Mouse (Mus musculus) embryonic facial prominence, embryonic 14.5 days (tissue): ENCODE data around the gene Robo1. TPM values are rescaled to one million over a fixed set of nuclear protein-coding genes. Genes with fewer than 3 reads are reported as not detected.

Experiments used
- ATAC-seq: fragments of 200-750 bp; cut with Nextera tagmentation; 2 replicates; pipeline ENCODE4 v1.8.0; 2017; ENCODE audit warnings: low read depth, moderate number of reproducible peaks, moderate TSS enrichment
- DNase-seq: peaks from one replicate; pipeline ENCODE4 v3.0.0-alpha.2; 2015; ENCODE audit warnings: low spot score
- H3K27ac ChIP-seq: fragments of 300-500 bp; sonication (generic); replicated peaks from 2 replicates; pipeline ENCODE4 v1.5.1; 2014; ENCODE audit warnings: low read depth, mild to moderate bottlenecking, low read length, moderate library complexity
- H3K27me3 ChIP-seq: fragments of 300-500 bp; sonication (generic); replicated peaks from 2 replicates; pipeline ENCODE4 v1.6.1; 2014; ENCODE audit warnings: low read length; ENCODE audit not compliant: control insufficient read depth, insufficient read depth
- H3K36me3 ChIP-seq: fragments of 300-500 bp; sonication (generic); 2 replicates; pipeline ENCODE4 v1.6.1; 2014; ENCODE audit warnings: low read length, mixed read lengths; ENCODE audit not compliant: control insufficient read depth, insufficient read depth
- H3K4me1 ChIP-seq: fragments of 300-500 bp; sonication (generic); 2 replicates; pipeline ENCODE4 v1.6.1; 2014; ENCODE audit warnings: antibody characterized with exemption, low read length; ENCODE audit not compliant: control insufficient read depth, insufficient read depth
- H3K4me2 ChIP-seq: fragments of 300-500 bp; sonication (generic); 2 replicates; pipeline ENCODE4 v1.6.1; 2014; ENCODE audit warnings: low read depth, mild to moderate bottlenecking, low read length, moderate library complexity, mixed read lengths
- H3K4me3 ChIP-seq: fragments of 300-500 bp; sonication (generic); 2 replicates; pipeline ENCODE4 v1.5.1; 2014; ENCODE audit warnings: low read depth, mild to moderate bottlenecking, low read length
- H3K9ac ChIP-seq: fragments of 300-500 bp; sonication (generic); 2 replicates; pipeline ENCODE4 v1.6.1; 2014; ENCODE audit warnings: low read depth, mild to moderate bottlenecking, low read length, moderate library complexity, mixed read lengths
- H3K9me3 ChIP-seq: fragments of 300-500 bp; sonication (generic); 2 replicates; pipeline ENCODE4 v1.6.1; 2016; ENCODE audit warnings: low read length; ENCODE audit not compliant: control insufficient read depth
- WGBS: fragments of 180-500 bp; shearing (Covaris S2); extraction: QIAGEN DNeasy Blood & Tissue Kit; methylation state at CpG from one replicate; pipeline ENCODE4 v1.1.7; 2014; 5-methylcytosine and 5-hydroxymethylcytosine counted together
- polyA plus RNA-seq: library from polyadenylated mRNA; unstranded; fragments of >200 nt; fragmentation: Nextera tagmentation; extraction: Ambion mirVana; gene quantifications from 2 replicates; pipeline ENCODE4 v1.2.1, GENCODE M21; 2014

The Robo1 gene
- polyA plus RNA-seq, 1 experiment from 2014 or later, result 32.6 TPM

- H3K4me2 ChIP-seq, result no peak overlapping the region
- DNase-seq (peak; percentile 88), ATAC-seq (peak; percentile 78)
- H3K4me1 ChIP-seq, result peaks cover 5% of the 10 kb centered on the region
- WGBS, result 52% methylated on average over 6 of the region's 6 CpGs
- H3K4me3 ChIP-seq, result no peak overlapping the region
- no peaks in the 10 kb centered on the region for H3K27me3 ChIP-seq
- 0 out of 2 replicates have a peak overlapping the region, but pooled peaks have one; percentile 15 for H3K27ac ChIP-seq
- no peaks in the 10 kb centered on the region for H3K9me3 ChIP-seq
- peaks cover 25% of the 10 kb centered on the region for H3K36me3 ChIP-seq
- no peak overlapping the region for H3K9ac ChIP-seq
These were observed 690.6 kb downstream of the Robo1 start for GRCm38 (mm10) chr16:72998677-72999076.

GRCm38 (mm10) chr16:73002685-73003084 is 694.6 kb downstream of the Robo1 start:
- no peak for DNase-seq
- Histone ChIP-seq H3K27ac (no peak overlapping the region), H3K4me2 (no peak overlapping the region), H3K27me3 (no peaks in the 10 kb centered on the region), H3K4me1 (peaks cover 5% of the 10 kb centered on the region), H3K4me3 (no peak overlapping the region), H3K9me3 (no peaks in the 10 kb centered on the region), H3K36me3 (peaks cover 31% of the 10 kb centered on the region), H3K9ac (no peak overlapping the region)
- 80% methylated on average over 4 of the region's 4 CpGs for WGBS
- no peak for ATAC-seq

- no peaks in the 10 kb centered on the region for H3K4me1 ChIP-seq
- no peak overlapping the region for H3K4me2 ChIP-seq
- no peaks in the 10 kb centered on the region for H3K27me3 ChIP-seq
- WGBS, result 95% methylated on average over 11 of the region's 11 CpGs
- no peaks in the 10 kb centered on the region for H3K9me3 ChIP-seq
- no peak for DNase-seq
- peaks cover 40% of the 10 kb centered on the region for H3K36me3 ChIP-seq
- H3K4me3 ChIP-seq, result no peak overlapping the region
- no peak overlapping the region for H3K27ac ChIP-seq
- H3K9ac ChIP-seq, result no peak overlapping the region
- no peak for ATAC-seq
These were observed 696.5 kb downstream of the Robo1 start for GRCm38 (mm10) chr16:73004601-73005000.

GRCm38 (mm10) chr16:73005831-73006230 is 697.7 kb downstream of the Robo1 start:
- DNase-seq (no peak), ATAC-seq (no peak)
- Histone ChIP-seq H3K27me3 (no peaks in the 10 kb centered on the region), H3K4me3 (no peak overlapping the region), H3K9ac (no peak overlapping the region), H3K36me3 (peaks cover 50% of the 10 kb centered on the region), H3K4me2 (no peak overlapping the region), H3K9me3 (no peaks in the 10 kb centered on the region), H3K4me1 (no peaks in the 10 kb centered on the region), H3K27ac (no peak overlapping the region)
- 76% methylated on average over 4 of the region's 4 CpGs for WGBS

- DNase-seq (peak; percentile 55), ATAC-seq (0 out of 2 replicates have a peak, but pooled peaks have one; percentile 22)
- no peak overlapping the region for H3K9ac ChIP-seq
- no peak overlapping the region for H3K27ac ChIP-seq
- 28% methylated on average over 8 of the region's 8 CpGs for WGBS
- no peaks in the 10 kb centered on the region for H3K27me3 ChIP-seq
- no peak overlapping the region for H3K4me2 ChIP-seq
- H3K9me3 ChIP-seq, result no peaks in the 10 kb centered on the region
- no peak overlapping the region for H3K4me3 ChIP-seq
- no peaks in the 10 kb centered on the region for H3K4me1 ChIP-seq
- peaks cover 54% of the 10 kb centered on the region for H3K36me3 ChIP-seq
These were observed 699.3 kb downstream of the Robo1 start for GRCm38 (mm10) chr16:73007434-73007833.

- no peak for ATAC-seq
- H3K4me2 ChIP-seq, result no peak overlapping the region
These were observed 703.2 kb downstream of the Robo1 start for GRCm38 (mm10) chr16:73011313-73011712.

GRCm38 (mm10) chr16:73012926-73013325 is 704.8 kb downstream of the Robo1 start:
- ATAC-seq, result no peak
- 94% methylated on average over 11 of the region's 11 CpGs for WGBS
- Histone ChIP-seq H3K27me3 (no peaks in the 10 kb centered on the region), H3K4me1 (peaks cover 13% of the 10 kb centered on the region; the same call in 1 of the 2 replicates), H3K36me3 (peaks cover 42% of the 10 kb centered on the region), H3K9ac (no peak overlapping the region), H3K4me3 (no peak overlapping the region), H3K9me3 (no peaks in the 10 kb centered on the region), H3K4me2 (no peak overlapping the region), H3K27ac (no peak overlapping the region)
- DNase-seq, result no peak

More at GRCm38 (mm10) chr16:73011313-73011712, 703.2 kb downstream of the Robo1 start:
- no peak overlapping the region for H3K9ac ChIP-seq
- DNase-seq, result no peak
- peaks cover 8% of the 10 kb centered on the region; the same call in 1 of the 2 replicates for H3K4me1 ChIP-seq
- H3K4me3 ChIP-seq, result no peak overlapping the region
- H3K27ac ChIP-seq, result no peak overlapping the region
- 46% methylated on average over 7 of the region's 7 CpGs for WGBS
- no peaks in the 10 kb centered on the region for H3K27me3 ChIP-seq
- no peaks in the 10 kb centered on the region for H3K9me3 ChIP-seq
- H3K36me3 ChIP-seq, result peaks cover 42% of the 10 kb centered on the region

GRCm38 (mm10) chr16:73014544-73014943 is 706.4 kb downstream of the Robo1 start:
- Histone ChIP-seq H3K4me3 (no peak overlapping the region), H3K9ac (no peak overlapping the region), H3K9me3 (no peaks in the 10 kb centered on the region), H3K36me3 (peaks cover 34% of the 10 kb centered on the region), H3K27ac (no peak overlapping the region), H3K4me2 (no peak overlapping the region), H3K27me3 (no peaks in the 10 kb centered on the region), H3K4me1 (peaks cover 13% of the 10 kb centered on the region; the same call in 1 of the 2 replicates)
- DNase-seq (no peak), ATAC-seq (no peak)
- WGBS, result 69% methylated on average over 8 of the region's 8 CpGs

GRCm38 (mm10) chr16:73015976-73016375 is 707.9 kb downstream of the Robo1 start:
- Histone ChIP-seq H3K27ac (peak overlapping the region; percentile 63), H3K9me3 (no peaks in the 10 kb centered on the region), H3K36me3 (peaks cover 23% of the 10 kb centered on the region), H3K4me3 (no peak overlapping the region), H3K27me3 (no peaks in the 10 kb centered on the region), H3K9ac (no peak overlapping the region), H3K4me2 (no peak overlapping the region), H3K4me1 (peaks cover 13% of the 10 kb centered on the region; the same call in 1 of the 2 replicates)
- DNase-seq (no peak), ATAC-seq (no peak)
- WGBS, result 57% methylated on average over 4 of the region's 4 CpGs
